Mouse (Mus musculus): ENCODE measurements at regions not wholly inside any gene's neighbourhood (a gene's known extent, or its start where the extent isn't known, plus 50 kb on each side); places are given as distances from the start of the nearest gene placed in this dataset.

- in situ Hi-C loops (cut with MboI; ENCODE audit: low pct_ligation_motif_present, low pct_unique_long_range_greater_than_20kb, low sequenced_read_pairs) = no loop called here
- dilution Hi-C loops (cut with MboI; ENCODE audit: extremely low pct_ligation_motif_present, extremely low pct_unique_long_range_greater_than_20kb, low sequenced_read_pairs) = no loop called here
- H3K27me3 ChIP-seq (replicated peaks) = no peaks in the 10 kb centered on the region
- H3K79me2 ChIP-seq (replicated peaks; ENCODE audit: control insufficient read depth, extremely low read depth, insufficient read depth, poor library complexity, severe bottlenecking) = no peaks in the 10 kb centered on the region
- TF ChIP-seq KAT2A (IDR thresholded peaks at IDR 0.05; ENCODE audit: insufficient replicate concordance, low read length) (no peak), CHD2 (IDR thresholded peaks at IDR 0.05; ENCODE audit: low read length) (no peak), PAX5 (IDR thresholded peaks at IDR 0.05; ENCODE audit: low read length) (no peak), MEF2A (IDR thresholded peaks at IDR 0.05; ENCODE audit: borderline replicate concordance, low read depth, low read length) (no peak), ELF1 (IDR thresholded peaks at IDR 0.05; ENCODE audit: low read depth, low read length) (no peak), EP300 (IDR thresholded peaks at IDR 0.05; ENCODE audit: low read length) (no peak), POLR2A (IDR thresholded peaks at IDR 0.05; ENCODE audit: low read depth, low read length) (no peak), TCF12 (IDR thresholded peaks at IDR 0.05; ENCODE audit: low read depth, low read length) (no peak), MYC (IDR thresholded peaks at IDR 0.05; ENCODE audit: low read depth, low read length) (no peak), JUND (conservative IDR thresholded peaks at IDR 0.05; ENCODE audit: low read depth, low read length) (no peak), UBTF (IDR thresholded peaks at IDR 0.05; ENCODE audit: low read depth, low read length) (no peak), SIN3A (IDR thresholded peaks at IDR 0.05; ENCODE audit: low read length) (no peak), POLR2AphosphoS2 (IDR thresholded peaks at IDR 0.05; ENCODE audit: low read depth, low read length) (no peak), CTCF (conservative IDR thresholded peaks at IDR 0.05 in 1 of 2, IDR thresholded peaks at IDR 0.05 in 1 of 2; ENCODE audit: low read depth in 2 of 2, low read length in 2 of 2) (no peak), MAFK (IDR thresholded peaks at IDR 0.05; ENCODE audit: insufficient replicate concordance, low read length) (no peak)
- H3K36me3 ChIP-seq (replicated peaks in 1 of 2; ENCODE audit: control insufficient read depth in 1 of 2, insufficient read depth in 1 of 2, low read length in 1 of 2) = no peaks in the 10 kb centered on the region
- H3K4me3 ChIP-seq (replicated peaks in 1 of 3; ENCODE audit: low read depth in 2 of 3, low read length in 2 of 3, poor library complexity in 1 of 3) = no peak overlapping the region
- no peak overlapping the region for H3K4me2 ChIP-seq (ENCODE audit: insufficient read depth, low read depth, poor library complexity, severe bottlenecking)
- no peak for DNase-seq (ENCODE audit: extremely low read depth)
- no peaks in the 10 kb centered on the region for H3K9me3 ChIP-seq (replicated peaks; ENCODE audit: low read length)
- H3K27ac ChIP-seq (ENCODE audit: insufficient read depth, low read depth) = no peak overlapping the region
- peaks cover 0 to 5% of the 10 kb centered on the region in 2 experiments; a peak in 2 of 4 replicates for H3K4me1 ChIP-seq (ENCODE audit: control insufficient read depth in 1 of 2, insufficient read depth in 2 of 2)
- no peak overlapping the region for H3K9ac ChIP-seq (ENCODE audit: insufficient read depth, low read depth)
Measured at GRCm38 (mm10) chr9:50102766-50103165, 242.0 kb downstream of the Rpl10-ps3 start.

DNA sequence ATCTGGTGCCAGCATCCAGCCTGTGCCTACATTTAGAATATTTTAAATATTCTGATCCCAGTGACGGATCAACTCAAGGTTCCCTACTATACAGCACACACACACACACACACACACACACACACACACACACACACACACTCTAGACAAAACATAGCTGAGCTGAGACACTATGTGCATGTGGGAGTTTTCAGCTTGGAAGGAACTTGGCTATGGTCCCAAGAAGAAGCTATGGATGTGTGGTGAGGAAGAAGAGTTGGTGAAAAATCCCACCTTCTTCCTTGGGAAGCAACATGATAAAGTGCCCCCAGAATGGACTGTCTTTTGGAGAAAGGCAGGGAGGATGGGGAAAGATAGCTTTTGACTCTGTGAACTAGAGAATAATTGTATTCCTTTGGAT is 243.7 kb downstream of the Rpl10-ps3 start:
- no peaks in the 10 kb centered on the region for H3K27me3 ChIP-seq (replicated peaks)
- no peak overlapping the region for H3K9ac ChIP-seq (ENCODE audit: insufficient read depth, low read depth)
- H3K4me2 ChIP-seq (ENCODE audit: insufficient read depth, low read depth, poor library complexity, severe bottlenecking) = no peak overlapping the region
- H3K36me3 ChIP-seq (replicated peaks in 1 of 2; ENCODE audit: control insufficient read depth in 1 of 2, insufficient read depth in 1 of 2, low read length in 1 of 2) = no peaks in the 10 kb centered on the region
- TF ChIP-seq RAD21 (IDR thresholded peaks at IDR 0.05; ENCODE audit: low read depth, low read length) = no peak
- TF ChIP-seq MAX (IDR thresholded peaks at IDR 0.05; ENCODE audit: low read length) = no peak
- no peak for TF ChIP-seq POLR2A (IDR thresholded peaks at IDR 0.05; ENCODE audit: low read depth, low read length)
- no peak for TF ChIP-seq ZNF384 (IDR thresholded peaks at IDR 0.05; ENCODE audit: low read depth, low read length)
- TF ChIP-seq CTCF (conservative IDR thresholded peaks at IDR 0.05 in 1 of 2, IDR thresholded peaks at IDR 0.05 in 1 of 2; ENCODE audit: low read depth in 2 of 2, low read length in 2 of 2) = no peak
- no peak for TF ChIP-seq POLR2AphosphoS2 (IDR thresholded peaks at IDR 0.05; ENCODE audit: low read depth, low read length)
- TF ChIP-seq ZKSCAN1 (IDR thresholded peaks at IDR 0.05; ENCODE audit: borderline replicate concordance, low read depth, low read length) = no peak
- no peak for TF ChIP-seq GABPA (IDR thresholded peaks at IDR 0.05; ENCODE audit: insufficient replicate concordance, low read depth, low read length)
- TF ChIP-seq ZC3H11A (IDR thresholded peaks at IDR 0.05; ENCODE audit: low read depth, low read length) = no peak
- no peak for TF ChIP-seq BHLHE40 (IDR thresholded peaks at IDR 0.05; ENCODE audit: low read depth, low read length)
- no peak for TF ChIP-seq CHD2 (IDR thresholded peaks at IDR 0.05; ENCODE audit: low read length)
- no peak for TF ChIP-seq UBTF (IDR thresholded peaks at IDR 0.05; ENCODE audit: low read depth, low read length)
- no peak for TF ChIP-seq HCFC1 (IDR thresholded peaks at IDR 0.05; ENCODE audit: low read depth, low read length)
- no peak for TF ChIP-seq MXI1 (IDR thresholded peaks at IDR 0.05; ENCODE audit: low read depth, low read length)
- TF ChIP-seq JUND (conservative IDR thresholded peaks at IDR 0.05; ENCODE audit: low read depth, low read length) = no peak
- TF ChIP-seq E2F4 (IDR thresholded peaks at IDR 0.05; ENCODE audit: insufficient replicate concordance, low read depth, low read length) = no peak
- TF ChIP-seq JUN (IDR thresholded peaks at IDR 0.05; ENCODE audit: insufficient read depth, low read depth, low read length) = no peak
- H3K9me3 ChIP-seq (replicated peaks; ENCODE audit: low read length) = no peaks in the 10 kb centered on the region
- no peak overlapping the region for H3K4me3 ChIP-seq (replicated peaks in 1 of 3; ENCODE audit: low read depth in 2 of 3, low read length in 2 of 3, poor library complexity in 1 of 3)
- DNase-seq (ENCODE audit: extremely low read depth) = no peak
- no peaks in the 10 kb centered on the region for H3K4me1 ChIP-seq (ENCODE audit: control insufficient read depth in 1 of 2, insufficient read depth in 2 of 2)
- in situ Hi-C loops (cut with MboI; ENCODE audit: low pct_ligation_motif_present, low pct_unique_long_range_greater_than_20kb, low sequenced_read_pairs) = no loop called here
- no peak overlapping the region for H3K27ac ChIP-seq (ENCODE audit: insufficient read depth, low read depth)
- H3K79me2 ChIP-seq (replicated peaks; ENCODE audit: control insufficient read depth, extremely low read depth, insufficient read depth, poor library complexity, severe bottlenecking) = no peaks in the 10 kb centered on the region
- dilution Hi-C loops (cut with MboI; ENCODE audit: extremely low pct_ligation_motif_present, extremely low pct_unique_long_range_greater_than_20kb, low sequenced_read_pairs) = no loop called here

Measured in CH12.LX (cell line).